Mouse (Mus musculus) kidney, adult 8-10 months (tissue): ENCODE measurements around the gene Samd3.

Experiments used
- DNase-seq, 2 experiments: peaks; one replicate each; pipeline ENCODE4 v3.0.0; 2022

The Samd3 gene

GRCm38 (mm10) chr10:26314327-26314726 is 84.8 kb downstream of the Samd3 start:
- no peak for DNase-seq

- DNase-seq, result no peak
These were observed 91.2 kb downstream of the Samd3 start for GRCm38 (mm10) chr10:26320679-26321078.
